Mouse (Mus musculus) liver (tissue): ENCODE data around the gene Gm1140.
"Not testable (repeated sequence)": the region's sequence is repeated elsewhere in the genome, so short reads cannot be mapped to it uniquely, and the experiment has no call there.

Source experiments
- DNase-seq: peaks from one replicate; pipeline ENCODE4 v3.0.0-alpha.2; 2020; ENCODE audit warnings: mixed read lengths

Gene Gm1140

DNA sequence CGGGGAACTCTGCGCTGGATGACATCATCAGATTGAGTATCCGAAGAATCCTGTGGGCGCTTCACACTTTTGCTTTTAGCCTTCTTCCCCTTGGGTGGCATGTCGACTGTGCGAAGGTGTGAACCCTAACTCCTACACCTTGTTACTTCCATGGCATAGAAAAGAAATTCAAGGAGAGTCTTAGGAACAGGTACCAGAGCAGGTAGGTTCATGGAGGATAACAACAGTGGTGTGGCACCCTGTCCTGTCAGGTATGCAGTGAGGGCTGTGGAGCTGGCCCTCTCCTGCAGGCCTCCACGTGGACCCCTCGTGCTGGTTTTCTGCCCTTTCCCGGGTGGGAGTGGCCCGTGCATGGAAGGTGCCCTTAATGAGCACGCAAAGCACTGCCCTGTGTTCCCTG is at the start of gene Gm1140:
Gene Gm1140, minus strand, starts transcription at position 101 of the 400 bp plus-strand sequence.
- DNase-seq = not testable (repeated sequence)

DNA sequence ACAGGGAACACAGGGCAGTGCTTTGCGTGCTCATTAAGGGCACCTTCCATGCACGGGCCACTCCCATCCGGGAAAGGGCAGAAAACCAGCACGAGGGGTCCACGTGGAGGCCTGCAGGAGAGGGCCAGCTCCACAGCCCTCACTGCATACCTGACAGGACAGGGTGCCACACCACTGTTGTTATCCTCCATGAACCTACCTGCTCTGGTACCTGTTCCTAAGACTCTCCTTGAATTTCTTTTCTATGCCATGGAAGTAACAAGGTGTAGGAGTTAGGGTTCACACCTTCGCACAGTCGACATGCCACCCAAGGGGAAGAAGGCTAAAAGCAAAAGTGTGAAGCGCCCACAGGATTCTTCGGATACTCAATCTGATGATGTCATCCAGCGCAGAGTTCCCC is 2.0 kb upstream of the Gm1140 start, which contains the start of gene Gm14692:
Gene Gm14692, plus strand, starts transcription at position 301 of the 400 bp plus-strand sequence.
- DNase-seq = not testable (repeated sequence)
